Mouse (Mus musculus) C2C12 (cell line): Measurements from ENCODE around the gene Spaar. TPM values are rescaled to one million over a fixed set of nuclear protein-coding genes. Genes with fewer than 3 reads are reported as not detected.

Experiments used
- H3K27me3 ChIP-seq: one replicate; pipeline ENCODE4 v1.6.1; 2011; ENCODE audit not compliant: control insufficient read depth, insufficient read depth, insufficient read length
- H3K36me3 ChIP-seq: one replicate; pipeline ENCODE4 v1.6.1; 2011; ENCODE audit not compliant: control insufficient read depth, insufficient read depth
- H3K4me3 ChIP-seq: one replicate; pipeline ENCODE4 v1.5.1; 2011; ENCODE audit warnings: mild to moderate bottlenecking, control low read depth; ENCODE audit not compliant: poor library complexity, insufficient read depth, severe bottlenecking
- H3K79me2 ChIP-seq: one replicate; pipeline ENCODE4 v1.6.1; 2011; ENCODE audit not compliant: control insufficient read depth, insufficient read depth
- H3K79me3 ChIP-seq: one replicate; pipeline ENCODE4 v1.6.1; 2011; ENCODE audit warnings: low read depth, control low read depth
- H3ac ChIP-seq: one replicate; pipeline ENCODE3; 2011; ENCODE audit warnings: low read depth; ENCODE audit not compliant: control insufficient read depth, insufficient read length
- CEBPB ChIP-seq: IDR thresholded peaks from one replicate; pipeline ENCODE4 v1.6.1; 2011; ENCODE audit warnings: low read depth, mild to moderate bottlenecking, control low read depth, moderate library complexity
- CTCF ChIP-seq: IDR thresholded peaks from one replicate; pipeline ENCODE4 v1.5.1; 2011; ENCODE audit not compliant: control insufficient read depth, insufficient read depth, insufficient read length
- FOSL1 ChIP-seq: IDR thresholded peaks from one replicate; pipeline ENCODE4 v1.8.0; 2011; ENCODE audit warnings: mild to moderate bottlenecking, low read length; ENCODE audit not compliant: poor library complexity, insufficient read depth, severe bottlenecking
- MAX ChIP-seq: IDR thresholded peaks from one replicate; pipeline ENCODE4 v1.6.1; 2011; ENCODE audit warnings: mild to moderate bottlenecking, control low read depth
- MYOD1 ChIP-seq: IDR thresholded peaks from one replicate; pipeline ENCODE4 v1.6.1; 2011; ENCODE audit warnings: low read depth; ENCODE audit not compliant: control insufficient read depth, insufficient read length
- MYOG ChIP-seq: IDR thresholded peaks from one replicate; pipeline ENCODE4 v1.6.1; 2011; ENCODE audit not compliant: control insufficient read depth, insufficient read length; ENCODE audit errors: extremely low read depth
- USF1 ChIP-seq: IDR thresholded peaks from one replicate; pipeline ENCODE4 v1.6.1; 2011; ENCODE audit warnings: low read depth, mild to moderate bottlenecking, control low read depth, moderate library complexity
- polyA plus RNA-seq: library from polyadenylated mRNA; unstranded; fragments of >200 nt; fragmentation: generic; extraction: Trizol; gene quantifications from one replicate; pipeline ENCODE4 v1.2.1, GENCODE M21; 2012; ENCODE audit warnings: missing spikeins

The Spaar gene
- polyA plus RNA-seq, 1 experiment: 0.11 TPM

DNA sequence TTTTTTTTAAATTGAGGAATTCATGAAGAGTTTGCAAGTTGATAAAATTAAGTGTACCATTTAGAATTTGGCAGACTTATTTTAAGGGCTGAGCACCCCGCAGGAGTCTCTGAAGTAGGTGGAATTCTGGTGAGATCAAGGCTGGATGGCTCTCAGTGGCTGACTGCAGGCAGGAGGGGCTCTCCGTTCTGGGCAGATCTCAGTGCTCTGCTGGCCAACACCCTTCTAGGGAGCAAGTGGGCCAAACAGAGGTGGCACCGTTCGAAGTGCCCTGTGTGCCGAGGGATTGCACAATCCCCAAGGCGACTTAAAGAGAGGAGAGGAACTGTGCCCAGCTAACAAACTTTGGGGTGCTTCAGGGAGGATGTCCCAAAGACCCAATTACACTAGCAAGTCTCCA, 20.0 kb upstream of the Spaar start, which contains the start of gene Olfr71:
Gene Olfr71, minus strand, starts transcription at position 387 of the 400 bp plus-strand sequence.
- TF ChIP-seq FOSL1 (no peak), MAX (no peak), CTCF (no peak), MYOG (no peak), MYOD1 (no peak), USF1 (no peak), CEBPB (peak; percentile 27)
- Histone ChIP-seq H3K27me3 (peaks cover 56% of the 10 kb centered on the region), H3K79me3 (no peaks in the 10 kb centered on the region), H3K79me2 (no peaks in the 10 kb centered on the region), H3K4me3 (no peak within 1 kb of the TSS), H3ac (no peak within 1 kb of the TSS), H3K36me3 (no peaks in the 10 kb centered on the region)

DNA sequence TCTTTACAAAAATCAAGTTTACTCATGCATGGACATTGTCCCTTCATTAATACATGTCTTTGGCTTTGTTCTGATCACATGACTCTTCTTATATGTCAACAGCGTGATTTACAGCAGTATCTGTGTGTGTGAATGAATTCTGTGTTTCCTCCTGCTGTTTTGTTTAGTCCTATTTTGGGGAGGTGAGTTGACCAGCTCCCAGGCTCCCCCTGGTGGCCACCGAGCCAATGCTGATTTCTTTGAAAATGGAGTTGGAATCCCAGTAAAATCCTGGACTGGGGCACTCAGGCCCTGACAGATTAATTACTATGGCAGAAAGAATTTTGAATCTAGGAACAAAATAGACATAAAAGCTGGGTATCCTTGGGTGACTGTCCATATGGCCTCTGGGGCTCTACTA, 18.0 kb upstream of the Spaar start:
- Histone ChIP-seq H3K79me2 (no peaks in the 10 kb centered on the region), H3K4me3 (no peak overlapping the region), H3K36me3 (no peaks in the 10 kb centered on the region), H3K27me3 (peaks cover 42% of the 10 kb centered on the region), H3ac (no peak overlapping the region), H3K79me3 (no peaks in the 10 kb centered on the region)
- peak; percentile 44 for TF ChIP-seq CTCF
- no peak for TF ChIP-seq CEBPB
- TF ChIP-seq MYOG: no peak

DNA sequence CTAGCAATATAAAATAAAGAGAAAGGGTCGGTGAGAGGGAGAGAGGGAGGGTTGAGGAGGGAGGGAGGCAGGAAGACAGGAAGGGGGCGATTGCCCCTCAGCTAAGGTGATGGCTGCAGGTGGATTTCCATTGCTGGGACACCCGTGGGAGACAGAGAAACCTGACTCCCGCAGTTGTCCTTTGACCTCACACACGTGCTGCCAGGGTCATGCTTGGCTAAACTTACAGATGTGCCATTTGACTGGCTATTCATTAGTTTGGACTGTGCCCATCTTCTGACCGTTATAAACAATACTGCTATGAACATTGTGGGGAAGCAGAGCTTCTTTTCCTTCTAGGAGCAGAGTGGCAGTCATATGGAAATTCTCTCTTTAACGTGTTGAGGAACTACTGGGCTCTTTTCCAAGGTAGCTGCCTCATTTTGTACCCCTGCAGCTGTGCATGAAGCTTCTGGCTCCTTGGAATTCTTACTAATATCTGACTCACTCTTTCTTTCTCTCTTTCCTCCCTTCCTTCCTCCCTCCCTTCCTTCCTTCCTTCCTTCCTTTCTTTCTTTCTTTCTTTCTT, 16.1 kb upstream of the Spaar start:
- no peak for TF ChIP-seq MYOD1
- TF ChIP-seq USF1: no peak
- TF ChIP-seq MAX: no peak
- TF ChIP-seq MYOG: no peak
- no peak for TF ChIP-seq FOSL1
- TF ChIP-seq CEBPB: no peak
- TF ChIP-seq CTCF: no peak
- Histone ChIP-seq H3K4me3 (no peak overlapping the region), H3ac (no peak overlapping the region), H3K79me2 (no peaks in the 10 kb centered on the region), H3K36me3 (no peaks in the 10 kb centered on the region), H3K27me3 (peaks cover 23% of the 10 kb centered on the region), H3K79me3 (no peaks in the 10 kb centered on the region)

DNA sequence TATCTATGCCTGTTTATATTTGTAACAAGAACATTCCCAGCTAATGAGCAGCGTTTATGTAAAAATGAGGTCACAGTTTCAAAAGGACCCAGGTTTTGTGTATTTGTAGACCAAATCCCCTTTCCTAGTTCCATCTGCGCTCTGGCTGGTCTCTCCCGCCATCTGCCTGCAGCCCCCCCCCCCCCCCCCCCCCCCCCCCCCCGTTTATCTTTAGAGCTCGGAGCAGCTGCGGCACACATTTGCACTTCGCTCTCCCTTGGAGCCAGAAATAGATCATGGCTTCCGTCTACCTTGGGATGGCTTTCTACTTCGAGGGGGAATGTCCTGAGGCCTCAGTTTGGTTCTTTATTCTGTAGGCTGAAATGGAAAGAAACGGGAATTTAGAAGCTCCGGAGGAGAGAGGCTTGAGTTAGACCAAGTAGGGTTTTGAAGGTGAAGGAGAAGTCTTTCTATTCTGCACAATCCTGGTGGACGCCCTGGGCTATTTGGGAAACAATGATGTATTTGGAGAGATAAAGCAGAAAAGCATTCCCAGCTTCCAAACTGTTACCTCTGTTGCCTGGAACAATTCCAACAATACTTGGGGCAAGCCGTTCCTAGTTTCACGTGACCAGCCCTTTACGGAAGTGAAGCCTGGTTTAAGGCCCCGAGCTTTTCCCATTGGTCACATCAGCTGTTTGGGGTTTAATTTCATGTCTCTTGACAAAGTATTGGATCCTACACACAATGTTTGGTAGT, 9.2 kb upstream of the Spaar start:
- no peak for TF ChIP-seq MAX
- TF ChIP-seq MYOG: no peak
- no peak for TF ChIP-seq MYOD1
- TF ChIP-seq CEBPB: no peak
- no peak for TF ChIP-seq CTCF
- TF ChIP-seq FOSL1: no peak
- TF ChIP-seq USF1: no peak
- Histone ChIP-seq H3K79me3 (no peaks in the 10 kb centered on the region), H3K79me2 (no peaks in the 10 kb centered on the region), H3ac (no peak overlapping the region), H3K36me3 (no peaks in the 10 kb centered on the region), H3K27me3 (peaks cover 2% of the 10 kb centered on the region), H3K4me3 (no peak overlapping the region)

DNA sequence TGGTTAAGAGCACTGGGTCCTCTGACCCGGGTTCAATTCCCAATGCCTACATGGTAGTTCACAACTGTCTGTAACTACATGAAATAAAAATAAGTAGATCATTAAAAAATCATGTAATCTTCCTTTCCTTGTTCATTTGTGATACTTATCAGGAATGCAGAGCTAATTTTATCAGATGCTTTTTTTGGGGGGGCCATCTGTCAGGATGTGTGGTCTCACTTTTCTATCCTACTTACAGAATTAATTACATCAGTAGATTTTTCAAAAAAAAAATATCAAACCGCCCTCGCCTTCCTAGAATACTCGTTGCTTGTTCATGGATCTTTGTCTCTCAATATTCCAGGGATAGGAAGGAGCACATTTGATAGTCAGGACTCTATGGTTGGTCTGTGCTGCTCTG, 7.6 kb upstream of the Spaar start:
- Histone ChIP-seq H3K36me3 (no peaks in the 10 kb centered on the region), H3K27me3 (no peaks in the 10 kb centered on the region), H3K4me3 (no peak overlapping the region), H3K79me3 (no peaks in the 10 kb centered on the region), H3ac (no peak overlapping the region), H3K79me2 (no peaks in the 10 kb centered on the region)
- TF ChIP-seq FOSL1 (no peak), USF1 (no peak), CEBPB (no peak), CTCF (no peak), MYOD1 (no peak), MYOG (no peak), MAX (no peak)

DNA sequence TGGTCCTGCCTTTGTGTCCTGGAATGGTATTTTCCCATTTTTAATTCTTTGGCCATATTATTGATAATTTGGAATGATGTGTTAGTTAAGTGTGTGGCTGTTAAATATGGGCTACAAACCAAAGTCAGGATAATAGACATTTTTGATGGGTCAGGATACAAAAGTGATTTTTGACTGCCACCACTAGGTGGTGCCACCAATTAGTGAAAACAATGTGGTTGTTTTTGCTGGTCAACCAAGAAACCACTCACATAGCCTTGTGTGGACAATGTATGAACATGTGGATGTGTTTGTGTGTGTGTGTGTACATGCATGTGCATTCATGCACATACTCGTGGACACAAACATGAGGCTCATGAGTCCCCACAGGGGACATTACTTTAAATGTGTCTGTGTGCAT, 5.1 kb upstream of the Spaar start:
- Histone ChIP-seq H3K36me3 (no peaks in the 10 kb centered on the region), H3K79me3 (no peaks in the 10 kb centered on the region), H3K79me2 (no peaks in the 10 kb centered on the region), H3K27me3 (no peaks in the 10 kb centered on the region), H3ac (no peak overlapping the region), H3K4me3 (no peak overlapping the region)
- TF ChIP-seq MYOD1 (no peak), CTCF (peak; percentile 12), MAX (no peak), CEBPB (no peak)
